In genomic region chr6:134518450-134518849, GRCm38 (mm10) we compare ENCODE assay signal across 27 mouse cellular contexts.
"Had no signal": no experiment of that assay in that cellular context is flagged by ENCODE, and none has a peak within 500 bp of the region (broad histone marks: within the 10 kb centered on the region; RNA-seq: fewer than 3 reads in every experiment).

No protein-coding gene starts in this region.

- H3K9me3 ChIP-seq: heart, embryonic 13.5 days; heart, embryonic 15.5 days; hindbrain, embryonic 13.5 days; hindbrain, embryonic 15.5 days; kidney, embryonic 15.5 days; limb, embryonic 13.5 days; limb, embryonic 15.5 days; liver, embryonic 12.5 days had no signal

- ATAC-seq: hindbrain, postnatal 0 days; intestine, embryonic 16.5 days; liver, embryonic 12.5 days had no signal

- H3K27ac ChIP-seq: heart, adult 2 months; heart, embryonic 13.5 days; heart, embryonic 15.5 days; hindbrain, embryonic 13.5 days; hindbrain, embryonic 15.5 days; hindbrain, postnatal 0 days; kidney, embryonic 15.5 days; kidney, postnatal 0 days; limb, embryonic 13.5 days; limb, embryonic 15.5 days; liver, embryonic 12.5 days; liver, embryonic 14.5 days had no signal

- H3K27me3 ChIP-seq: heart, embryonic 13.5 days; heart, embryonic 15.5 days; hindbrain, embryonic 13.5 days; hindbrain, embryonic 15.5 days; kidney, embryonic 15.5 days; limb, embryonic 13.5 days; limb, embryonic 15.5 days; liver, embryonic 12.5 days had no signal

- DNase-seq: gastrocnemius, postnatal 10 days; gastrocnemius, postnatal 36 days; heart, adult 11 months; heart, adult 2 months; heart, postnatal 14 days; heart, postnatal 36 days; kidney, adult 11 months; kidney, adult 2 months; kidney, adult 9 months; kidney, postnatal 14 days; kidney, postnatal 36 days; layer of hippocampus, adult 9-11 months; layer of hippocampus, postnatal 36 days; left cerebral cortex, postnatal 4 days had no signal

- H3K4me3 ChIP-seq: heart, adult 2 months; heart, embryonic 13.5 days; heart, embryonic 15.5 days; hindbrain, embryonic 13.5 days; hindbrain, embryonic 15.5 days; kidney, embryonic 15.5 days; limb, embryonic 13.5 days; limb, embryonic 15.5 days; liver, embryonic 12.5 days had no signal

- H3K9ac ChIP-seq: heart, embryonic 15.5 days; hindbrain, embryonic 13.5 days; hindbrain, embryonic 15.5 days; kidney, embryonic 15.5 days; limb, embryonic 13.5 days; limb, embryonic 15.5 days; liver, embryonic 12.5 days; liver, embryonic 14.5 days had no signal

- H3K36me3 ChIP-seq: hindbrain, embryonic 13.5 days had no signal

- H3K4me2 ChIP-seq: heart, embryonic 11.5 days; heart, embryonic 13.5 days; heart, embryonic 15.5 days; hindbrain, embryonic 13.5 days; hindbrain, embryonic 15.5 days; kidney, embryonic 15.5 days; limb, embryonic 13.5 days; limb, embryonic 15.5 days; liver, embryonic 12.5 days had no signal
